Mouse (Mus musculus) retina, embryonic 14.5 days (tissue): ENCODE data around the gene Tm4sf5.
"Not testable (repeated sequence)": the region's sequence is repeated elsewhere in the genome, so short reads cannot be mapped to it uniquely, and the experiment has no call there.

Experiments used
- DNase-seq: peaks from one replicate; pipeline ENCODE4 v3.0.0-alpha.2; 2015; ENCODE audit warnings: low spot score

Tm4sf5 gene

GRCm38 (mm10) chr11:70509753-70510564, 4.9 kb downstream of the Tm4sf5 start:
- peak; percentile 61 for DNase-seq

- no peak for DNase-seq
These were observed 6.2 kb downstream of the Tm4sf5 start for GRCm38 (mm10) chr11:70511242-70511641.

- no peak for DNase-seq
These were observed 6.8 kb downstream of the Tm4sf5 start for GRCm38 (mm10) chr11:70511825-70512224.

GRCm38 (mm10) chr11:70512709-70513342, 7.8 kb downstream of the Tm4sf5 start:
- no peak for DNase-seq

- peak; percentile 26 for DNase-seq
These were observed 8.5 kb downstream of the Tm4sf5 start for GRCm38 (mm10) chr11:70513520-70513919.

GRCm38 (mm10) chr11:70514288-70514687, 9.2 kb downstream of the Tm4sf5 start, which contains the start of gene Vmo1:
Gene Vmo1, minus strand, starts transcription at chr11:70514616.
- DNase-seq: no peak

- DNase-seq: peak; percentile 80
These were observed 11.3 kb downstream of the Tm4sf5 start for GRCm38 (mm10) chr11:70516352-70516751.

GRCm38 (mm10) chr11:70518436-70518835, 13.4 kb downstream of the Tm4sf5 start:
- DNase-seq: no peak

GRCm38 (mm10) chr11:70518923-70519322, 13.9 kb downstream of the Tm4sf5 start, which contains the start of gene Gltpd2:
Gene Gltpd2, plus strand, starts transcription at chr11:70519196.
- no peak for DNase-seq

GRCm38 (mm10) chr11:70520178-70520769, 15.2 kb downstream of the Tm4sf5 start:
- peak; percentile 55 for DNase-seq

- peak; percentile 27 for DNase-seq
These were observed 18.4 kb downstream of the Tm4sf5 start for GRCm38 (mm10) chr11:70523306-70523989.

GRCm38 (mm10) chr11:70524782-70525181, 19.7 kb downstream of the Tm4sf5 start:
- no peak for DNase-seq

- DNase-seq: peak; percentile 97
These were observed 20.2 kb downstream of the Tm4sf5 start, which contains the start of gene Psmb6 for GRCm38 (mm10) chr11:70525184-70525678. Gene Psmb6, plus strand, starts transcription at chr11:70525367.

- DNase-seq: no peak
These were observed 20.7 kb downstream of the Tm4sf5 start for GRCm38 (mm10) chr11:70525726-70526125.

GRCm38 (mm10) chr11:70526211-70526610, 21.2 kb downstream of the Tm4sf5 start:
- no peak for DNase-seq

- DNase-seq: no peak
These were observed 23.6 kb downstream of the Tm4sf5 start for GRCm38 (mm10) chr11:70528610-70529009.

- not testable (repeated sequence) for DNase-seq
These were observed 26.0 kb downstream of the Tm4sf5 start for GRCm38 (mm10) chr11:70531065-70531464.

GRCm38 (mm10) chr11:70532839-70533238, 27.8 kb downstream of the Tm4sf5 start, which contains the start of gene Gm40193:
Gene Gm40193, minus strand, starts transcription at chr11:70532939.
- no peak for DNase-seq

GRCm38 (mm10) chr11:70539423-70539822, 34.4 kb downstream of the Tm4sf5 start:
- no peak for DNase-seq

GRCm38 (mm10) chr11:70539877-70540587, 35.0 kb downstream of the Tm4sf5 start, which contains the start of gene Pld2:
Gene Pld2, plus strand, starts transcription at chr11:70540064.
- DNase-seq: peak; percentile 85

- DNase-seq: no peak
These were observed 35.9 kb downstream of the Tm4sf5 start for GRCm38 (mm10) chr11:70540928-70541327.
